Mouse (Mus musculus): ENCODE data around the gene Popdc3.

- no peak for TF ChIP-seq CTCF (IDR thresholded peaks at IDR 0.05 in 2 of 3, conservative IDR thresholded peaks at IDR 0.05 in 1 of 3; ENCODE audit: control insufficient read depth in 1 of 3, insufficient read depth in 1 of 3, low read depth in 2 of 3, low read length in 3 of 3, poor library complexity in 1 of 3, severe bottlenecking in 1 of 3)
- no peak for TF ChIP-seq BHLHE40 (IDR thresholded peaks at IDR 0.05; ENCODE audit: borderline replicate concordance, low read depth, low read length)
- TF ChIP-seq KAT2A (conservative IDR thresholded peaks at IDR 0.05; ENCODE audit: low read depth, low read length), result no peak
- TF ChIP-seq TAL1 (IDR thresholded peaks at IDR 0.05; ENCODE audit: low read length), result no peak
- TF ChIP-seq TCF12 (IDR thresholded peaks at IDR 0.05; ENCODE audit: low read depth, low read length), result no peak
- TF ChIP-seq EP300 (IDR thresholded peaks at IDR 0.05; ENCODE audit: low read depth in 1 of 2, low read length in 2 of 2), result no peak
- TF ChIP-seq POLR2A (IDR thresholded peaks at IDR 0.05; ENCODE audit: control insufficient read depth in 1 of 2, insufficient read depth in 1 of 2, low read depth in 1 of 2, low read length in 2 of 2, poor library complexity in 1 of 2), result no peak
- no peak for TF ChIP-seq ETS1 (IDR thresholded peaks at IDR 0.05; ENCODE audit: low read depth, low read length)
- TF ChIP-seq NRF1 (IDR thresholded peaks at IDR 0.05; ENCODE audit: insufficient read depth, low read depth, low read length, poor library complexity, severe bottlenecking), result no peak
Observed at GRCm38 (mm10) chr10:45139910-45140309, 38.0 kb upstream of the Popdc3 start.

All from MEL (cell line).